Mouse (Mus musculus) E14TG2a.4 (cell line): ENCODE results near the gene Smox.
"Not testable (repeated sequence)": the region's sequence is repeated elsewhere in the genome, so short reads cannot be mapped to it uniquely, and the experiment has no call there.

ENCODE experiments used
- H3K27me3 ChIP-seq: 2 replicates; pipeline ENCODE4 v1.6.1; 2014; ENCODE audit warnings: low read length, control low read depth; ENCODE audit not compliant: insufficient read depth
- H3K36me3 ChIP-seq: 2 replicates; pipeline ENCODE4 v1.6.1; 2014; ENCODE audit warnings: low read length, control low read depth; ENCODE audit not compliant: insufficient read depth
- H3K4me1 ChIP-seq: replicated peaks from 2 replicates; pipeline ENCODE4 v1.6.1; 2014; ENCODE audit warnings: low read depth, low read length, control low read depth
- H3K4me3 ChIP-seq: replicated peaks from 2 replicates; pipeline ENCODE4 v1.5.1; 2014; ENCODE audit warnings: mild to moderate bottlenecking, low read length
- H3K9me3 ChIP-seq: 2 replicates; pipeline ENCODE4 v1.6.1; 2014; ENCODE audit warnings: low read length, control low read depth
- CTCF ChIP-seq: conservative IDR thresholded peaks from 2 replicates; pipeline ENCODE4 v1.5.1; 2014; ENCODE audit warnings: low read length
- NANOG ChIP-seq: IDR thresholded peaks from 2 replicates; pipeline ENCODE4 v1.6.1; 2014; ENCODE audit warnings: borderline replicate concordance, low read length, mixed read lengths
- POU5F1 ChIP-seq: IDR thresholded peaks from 2 replicates; pipeline ENCODE4 v1.6.1; 2014; ENCODE audit warnings: low read length, borderline replicate concordance

The Smox gene

DNA sequence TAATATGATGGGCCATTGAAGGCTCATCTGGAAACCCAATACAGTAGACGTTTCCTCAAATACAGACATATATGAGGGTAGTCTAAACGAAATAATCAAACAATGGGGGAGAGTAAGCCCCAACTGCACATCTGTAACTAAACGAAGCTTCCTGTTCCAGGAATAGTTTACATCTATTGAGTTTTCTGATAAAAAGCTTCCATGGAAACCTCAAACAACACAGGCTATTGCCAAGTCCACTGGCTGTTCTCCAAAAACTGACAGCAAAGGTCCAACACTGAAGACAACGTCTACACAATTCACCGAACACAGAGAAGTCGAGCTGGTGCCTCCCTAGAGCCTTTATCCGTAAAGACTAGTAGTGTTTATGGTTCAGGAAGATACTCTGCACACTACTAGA lies 33.6 kb upstream of the Smox start:
- Histone ChIP-seq H3K27me3 (no peaks in the 10 kb centered on the region), H3K36me3 (no peaks in the 10 kb centered on the region), H3K4me1 (no peaks in the 10 kb centered on the region), H3K9me3 (no peaks in the 10 kb centered on the region), H3K4me3 (no peak overlapping the region)
- TF ChIP-seq CTCF, result no peak
- no peak for TF ChIP-seq POU5F1
- no peak for TF ChIP-seq NANOG

- TF ChIP-seq NANOG, result no peak
- TF ChIP-seq CTCF, result no peak
- no peak for TF ChIP-seq POU5F1
- H3K36me3 ChIP-seq, result no peaks in the 10 kb centered on the region
- no peaks in the 10 kb centered on the region for H3K27me3 ChIP-seq
- no peaks in the 10 kb centered on the region for H3K9me3 ChIP-seq
- H3K4me1 ChIP-seq, result no peaks in the 10 kb centered on the region
- no peak overlapping the region for H3K4me3 ChIP-seq
These were observed 30.2 kb upstream of the Smox start for GRCm38 (mm10) chr2:131460946-131461682.

DNA sequence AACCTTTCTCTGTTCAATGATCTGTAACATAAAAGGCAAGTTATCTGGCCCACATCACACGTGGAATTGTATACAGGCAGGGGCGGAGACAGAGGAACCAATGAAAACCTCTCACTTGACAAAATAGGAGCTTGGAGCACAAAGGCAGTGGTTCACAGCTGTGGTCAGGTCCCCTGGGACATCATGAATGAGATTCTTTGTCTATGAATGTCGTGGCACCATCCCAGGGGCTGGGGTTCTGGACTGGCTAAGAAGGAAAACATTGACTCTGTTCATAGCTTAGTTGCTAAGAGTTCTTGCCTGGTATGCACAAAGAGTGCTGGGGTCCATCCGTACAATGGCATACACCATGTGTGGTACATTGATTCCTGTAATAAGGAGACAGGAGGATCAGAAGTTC lies 28.3 kb upstream of the Smox start:
- no peaks in the 10 kb centered on the region for H3K9me3 ChIP-seq
- no peaks in the 10 kb centered on the region for H3K36me3 ChIP-seq
- no peak for TF ChIP-seq POU5F1
- no peak for TF ChIP-seq CTCF
- TF ChIP-seq NANOG, result no peak
- no peaks in the 10 kb centered on the region for H3K27me3 ChIP-seq
- no peak overlapping the region for H3K4me3 ChIP-seq
- no peaks in the 10 kb centered on the region for H3K4me1 ChIP-seq

- Histone ChIP-seq H3K36me3 (no peaks in the 10 kb centered on the region), H3K4me1 (no peaks in the 10 kb centered on the region), H3K9me3 (no peaks in the 10 kb centered on the region), H3K4me3 (no peak overlapping the region), H3K27me3 (no peaks in the 10 kb centered on the region)
- no peak for TF ChIP-seq NANOG
- TF ChIP-seq POU5F1, result no peak
- TF ChIP-seq CTCF, result no peak
These were observed 27.1 kb upstream of the Smox start for GRCm38 (mm10) chr2:131464147-131464546.

GRCm38 (mm10) chr2:131466732-131467131 lies 24.6 kb upstream of the Smox start:
- Histone ChIP-seq H3K9me3 (no peaks in the 10 kb centered on the region), H3K27me3 (no peaks in the 10 kb centered on the region), H3K4me1 (no peaks in the 10 kb centered on the region), H3K4me3 (no peak overlapping the region), H3K36me3 (no peaks in the 10 kb centered on the region)
- TF ChIP-seq POU5F1, result no peak
- no peak for TF ChIP-seq NANOG
- TF ChIP-seq CTCF, result no peak

- no peaks in the 10 kb centered on the region for H3K4me1 ChIP-seq
These were observed 21.4 kb upstream of the Smox start for GRCm38 (mm10) chr2:131469916-131470315.

GRCm38 (mm10) chr2:131473749-131474148 lies 17.5 kb upstream of the Smox start:
- Histone ChIP-seq H3K36me3 (no peaks in the 10 kb centered on the region), H3K4me3 (no peak overlapping the region), H3K4me1 (no peaks in the 10 kb centered on the region), H3K9me3 (no peaks in the 10 kb centered on the region), H3K27me3 (peaks cover 6% of the 10 kb centered on the region; the same call in 1 of the 2 replicates)
- TF ChIP-seq NANOG, result no peak
- TF ChIP-seq POU5F1, result no peak

More at GRCm38 (mm10) chr2:131469916-131470315, 21.4 kb upstream of the Smox start:
- no peak overlapping the region for H3K4me3 ChIP-seq
- H3K9me3 ChIP-seq, result no peaks in the 10 kb centered on the region
- TF ChIP-seq CTCF (no peak), POU5F1 (no peak), NANOG (no peak)
- H3K27me3 ChIP-seq, result no peaks in the 10 kb centered on the region; the same call in 1 of the 2 replicates
- H3K36me3 ChIP-seq, result no peaks in the 10 kb centered on the region

- not testable (repeated sequence) for H3K9me3 ChIP-seq, H3K4me3 ChIP-seq, H3K4me1 ChIP-seq, H3K36me3 ChIP-seq, H3K27me3 ChIP-seq
These were observed 14.2 kb upstream of the Smox start for GRCm38 (mm10) chr2:131477105-131477504.

DNA sequence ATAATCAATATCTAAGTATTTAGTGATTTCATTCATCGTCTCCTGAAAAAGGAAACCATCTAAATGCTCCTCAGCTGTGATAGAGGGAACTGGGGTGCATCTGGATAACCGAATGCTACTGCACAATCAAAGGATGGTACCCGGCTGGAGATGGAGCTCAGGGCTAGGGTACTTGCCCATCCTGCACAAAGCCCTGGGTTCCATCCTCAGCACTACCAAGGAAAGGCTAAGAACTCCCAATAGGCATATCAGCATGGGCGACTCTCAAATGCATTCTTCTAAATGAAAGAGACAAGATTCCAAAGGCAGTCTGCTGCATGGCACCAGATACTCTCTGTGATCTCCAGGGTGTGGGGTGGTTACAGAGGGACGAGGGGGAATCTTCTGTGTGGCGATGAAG lies 13.4 kb upstream of the Smox start:
- Histone ChIP-seq H3K4me1 (no peaks in the 10 kb centered on the region), H3K9me3 (no peaks in the 10 kb centered on the region), H3K36me3 (no peaks in the 10 kb centered on the region), H3K4me3 (no peak overlapping the region), H3K27me3 (peaks cover 10% of the 10 kb centered on the region; the same call in 1 of the 2 replicates)
- TF ChIP-seq POU5F1, result no peak
- TF ChIP-seq NANOG, result no peak
- TF ChIP-seq CTCF, result no peak
